Mouse (Mus musculus) megakaryocyte, embryonic 14.5 days (primary cell): ENCODE measurements around the gene Gm26566.

Source experiments
- FLI1 ChIP-seq: IDR thresholded peaks from 2 replicates; pipeline ENCODE4 v1.6.1; 2012; ENCODE audit warnings: low read length, inconsistent platforms, mixed read lengths
- GATA1 ChIP-seq: IDR thresholded peaks from 3 replicates; pipeline ENCODE4 v1.6.1; 2012; ENCODE audit warnings: mixed read lengths, low read length, inconsistent platforms, borderline replicate concordance

DNA sequence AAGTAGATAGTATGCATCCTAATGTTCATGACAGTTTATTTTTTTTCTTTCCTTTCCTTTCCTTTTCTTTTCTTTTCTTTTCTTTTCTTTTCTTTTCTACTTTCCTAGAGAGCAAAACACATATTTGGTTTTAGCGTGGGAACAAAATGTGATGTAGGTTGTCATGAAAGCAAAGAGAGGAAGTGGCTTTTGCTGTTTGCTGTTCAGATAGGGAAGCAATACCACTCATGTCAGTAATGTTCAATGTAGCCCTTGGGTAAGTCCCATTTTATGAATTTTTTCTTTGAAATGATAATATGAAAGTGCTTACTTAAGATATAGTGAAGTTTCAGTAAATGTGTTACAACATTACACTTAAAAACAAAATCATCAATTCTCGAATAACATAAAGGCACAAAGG is 28.2 kb upstream of the Gm26566 start:
- TF ChIP-seq GATA1, result no peak; the same call in 2 of the 3 replicates
- no peak for TF ChIP-seq FLI1
